Mouse (Mus musculus): ENCODE results near the gene Abcg5. TPM values are rescaled to one million over a fixed set of nuclear protein-coding genes. Genes with fewer than 3 reads are reported as not detected.

Abcg5 gene
- 2.6 and 3.3 TPM in 2 replicates for polyA plus RNA-seq (2016; fragmentation: Nextera tagmentation; extraction: Ambion mirVana)

GRCm38 (mm10) chr17:84682734-84683717 lies at the start of gene Abcg5:
Gene Abcg5, minus strand, starts transcription at chr17:84683011.
- Histone ChIP-seq H3K27me3 (no peaks in the 10 kb centered on the region), H3K4me2 (replicated peaks) (no peak within 1 kb of the TSS), H3K4me3 (no peak within 1 kb of the TSS), H3K9me3 (no peaks in the 10 kb centered on the region), H3K4me1 (peaks cover 11% of the 10 kb centered on the region), H3K36me3 (no peaks in the 10 kb centered on the region), H3K27ac (no peak within 1 kb of the TSS), H3K9ac (no peak within 1 kb of the TSS)
- WGBS, result 75% methylated on average over 18 of the region's 18 CpGs
- no peak for ATAC-seq (ENCODE audit: insufficient number of reproducible peaks, insufficient read depth, low FRiP score, low TSS enrichment)

- no peak overlapping the region for H3K9ac ChIP-seq
- H3K27ac ChIP-seq, result no peak overlapping the region
- H3K4me2 ChIP-seq (replicated peaks), result no peak overlapping the region
- peaks cover 8% of the 10 kb centered on the region for H3K4me1 ChIP-seq
- 93% methylated on average over 8 of the region's 8 CpGs for WGBS
- H3K9me3 ChIP-seq, result no peaks in the 10 kb centered on the region
- H3K4me3 ChIP-seq, result no peak overlapping the region
- no peak for ATAC-seq (ENCODE audit: insufficient number of reproducible peaks, insufficient read depth, low FRiP score, low TSS enrichment)
- peaks cover 18% of the 10 kb centered on the region for H3K36me3 ChIP-seq
- no peaks in the 10 kb centered on the region for H3K27me3 ChIP-seq
Measured at GRCm38 (mm10) chr17:84732612-84733011, 49.8 kb upstream of the Abcg5 start.

- Histone ChIP-seq H3K9ac (no peak overlapping the region), H3K27me3 (no peaks in the 10 kb centered on the region), H3K36me3 (peaks cover 21% of the 10 kb centered on the region), H3K4me2 (replicated peaks) (no peak overlapping the region), H3K27ac (no peak overlapping the region), H3K4me3 (no peak overlapping the region), H3K4me1 (no peaks in the 10 kb centered on the region), H3K9me3 (no peaks in the 10 kb centered on the region)
- whole genome bisulfite sequencing, result 86% methylated on average over 12 of the region's 12 CpGs
- no peak for ATAC-seq (ENCODE audit: insufficient number of reproducible peaks, insufficient read depth, low FRiP score, low TSS enrichment)
Measured at GRCm38 (mm10) chr17:84731361-84731760, 48.5 kb upstream of the Abcg5 start.

GRCm38 (mm10) chr17:84729140-84729539 lies 46.3 kb upstream of the Abcg5 start:
- no peak for ATAC-seq (ENCODE audit: insufficient number of reproducible peaks, insufficient read depth, low FRiP score, low TSS enrichment)
- no peaks in the 10 kb centered on the region for H3K27me3 ChIP-seq
- no peak overlapping the region for H3K9ac ChIP-seq
- H3K4me2 ChIP-seq (replicated peaks), result no peak overlapping the region
- no peak overlapping the region for H3K27ac ChIP-seq
- WGBS, result 97% methylated on average over 5 of the region's 5 CpGs
- H3K4me3 ChIP-seq, result no peak overlapping the region
- H3K36me3 ChIP-seq, result peaks cover 35% of the 10 kb centered on the region
- no peaks in the 10 kb centered on the region for H3K9me3 ChIP-seq
- no peaks in the 10 kb centered on the region for H3K4me1 ChIP-seq

GRCm38 (mm10) chr17:84728201-84728911 lies 45.5 kb upstream of the Abcg5 start:
- Histone ChIP-seq H3K9me3 (no peaks in the 10 kb centered on the region), H3K36me3 (peaks cover 38% of the 10 kb centered on the region), H3K27ac (no peak overlapping the region), H3K27me3 (no peaks in the 10 kb centered on the region), H3K4me1 (no peaks in the 10 kb centered on the region), H3K4me3 (no peak overlapping the region), H3K9ac (no peak overlapping the region), H3K4me2 (replicated peaks) (no peak overlapping the region)
- WGBS, result 78% methylated on average over 1 of the region's 1 CpGs
- ATAC-seq (ENCODE audit: insufficient number of reproducible peaks, insufficient read depth, low FRiP score, low TSS enrichment), result no peak

- no peak for ATAC-seq (ENCODE audit: insufficient number of reproducible peaks, insufficient read depth, low FRiP score, low TSS enrichment)
- H3K4me1 ChIP-seq, result no peaks in the 10 kb centered on the region
- H3K27ac ChIP-seq, result no peak overlapping the region
- WGBS, result 98% methylated on average over 3 of the region's 3 CpGs
- H3K9me3 ChIP-seq, result no peaks in the 10 kb centered on the region
- H3K4me2 ChIP-seq (replicated peaks), result no peak overlapping the region
- H3K27me3 ChIP-seq, result no peaks in the 10 kb centered on the region
- H3K4me3 ChIP-seq, result no peak overlapping the region
- peaks cover 39% of the 10 kb centered on the region for H3K36me3 ChIP-seq
- no peak overlapping the region for H3K9ac ChIP-seq
Measured at GRCm38 (mm10) chr17:84725163-84725562, 42.4 kb upstream of the Abcg5 start.

- H3K36me3 ChIP-seq, result peaks cover 38% of the 10 kb centered on the region
Measured at GRCm38 (mm10) chr17:84724028-84724427, 41.2 kb upstream of the Abcg5 start.

GRCm38 (mm10) chr17:84719105-84719504 lies 36.3 kb upstream of the Abcg5 start:
- no peak overlapping the region for H3K4me2 ChIP-seq (replicated peaks)
- whole genome bisulfite sequencing, result 81% methylated on average over 3 of the region's 3 CpGs
- H3K9ac ChIP-seq, result no peak overlapping the region
- H3K27ac ChIP-seq, result no peak overlapping the region
- peaks cover 20% of the 10 kb centered on the region; the same call in 1 of the 2 replicates for H3K4me1 ChIP-seq
- H3K4me3 ChIP-seq, result no peak overlapping the region
- H3K27me3 ChIP-seq, result no peaks in the 10 kb centered on the region
- peaks cover 28% of the 10 kb centered on the region for H3K36me3 ChIP-seq
- ATAC-seq (ENCODE audit: insufficient number of reproducible peaks, insufficient read depth, low FRiP score, low TSS enrichment), result no peak
- no peaks in the 10 kb centered on the region for H3K9me3 ChIP-seq

More at GRCm38 (mm10) chr17:84724028-84724427, 41.2 kb upstream of the Abcg5 start:
- Histone ChIP-seq H3K4me3 (no peak overlapping the region), H3K4me1 (no peaks in the 10 kb centered on the region), H3K27me3 (no peaks in the 10 kb centered on the region), H3K9ac (no peak overlapping the region), H3K4me2 (replicated peaks) (no peak overlapping the region), H3K27ac (no peak overlapping the region), H3K9me3 (no peaks in the 10 kb centered on the region)
- ATAC-seq (ENCODE audit: insufficient number of reproducible peaks, insufficient read depth, low FRiP score, low TSS enrichment), result no peak
- WGBS, result 82% methylated on average over 9 of the region's 9 CpGs

- peaks cover 31% of the 10 kb centered on the region for H3K36me3 ChIP-seq
Measured at GRCm38 (mm10) chr17:84717416-84717815, 34.6 kb upstream of the Abcg5 start.

GRCm38 (mm10) chr17:84716252-84716872 lies 33.6 kb upstream of the Abcg5 start:
- no peak for ATAC-seq (ENCODE audit: insufficient number of reproducible peaks, insufficient read depth, low FRiP score, low TSS enrichment)
- WGBS, result 61% methylated on average over 16 of the region's 16 CpGs
- peaks cover 27% of the 10 kb centered on the region for H3K36me3 ChIP-seq

More at GRCm38 (mm10) chr17:84717416-84717815, 34.6 kb upstream of the Abcg5 start:
- Histone ChIP-seq H3K4me3 (no peak overlapping the region), H3K27ac (no peak overlapping the region), H3K27me3 (no peaks in the 10 kb centered on the region), H3K4me2 (replicated peaks) (no peak overlapping the region), H3K9ac (no peak overlapping the region), H3K9me3 (no peaks in the 10 kb centered on the region), H3K4me1 (peaks cover 20% of the 10 kb centered on the region; the same call in 1 of the 2 replicates)
- 32% methylated on average over 5 of the region's 5 CpGs for WGBS
- ATAC-seq (ENCODE audit: insufficient number of reproducible peaks, insufficient read depth, low FRiP score, low TSS enrichment), result no peak

GRCm38 (mm10) chr17:84714930-84715329 lies 32.1 kb upstream of the Abcg5 start:
- Histone ChIP-seq H3K27ac (no peak overlapping the region), H3K4me3 (no peak overlapping the region), H3K27me3 (no peaks in the 10 kb centered on the region), H3K36me3 (peaks cover 29% of the 10 kb centered on the region; the same call in 1 of the 2 replicates), H3K4me2 (replicated peaks) (no peak overlapping the region), H3K9me3 (no peaks in the 10 kb centered on the region), H3K4me1 (peaks cover 20% of the 10 kb centered on the region; the same call in 1 of the 2 replicates), H3K9ac (no peak overlapping the region)
- 65% methylated on average over 4 of the region's 4 CpGs for WGBS
- no peak for ATAC-seq (ENCODE audit: insufficient number of reproducible peaks, insufficient read depth, low FRiP score, low TSS enrichment)

More at GRCm38 (mm10) chr17:84716252-84716872, 33.6 kb upstream of the Abcg5 start:
- Histone ChIP-seq H3K27ac (no peak overlapping the region), H3K9me3 (no peaks in the 10 kb centered on the region), H3K9ac (no peak overlapping the region), H3K4me3 (no peak overlapping the region), H3K4me1 (peaks cover 20% of the 10 kb centered on the region; the same call in 1 of the 2 replicates), H3K27me3 (no peaks in the 10 kb centered on the region), H3K4me2 (replicated peaks) (no peak overlapping the region)

Data from embryonic facial prominence, embryonic 12.5 days (tissue).